Mouse (Mus musculus) neural tube, embryonic 12.5 days (tissue): ENCODE results near the gene Fam227a. TPM values are rescaled to one million over a fixed set of nuclear protein-coding genes. Genes with fewer than 3 reads are reported as not detected.

ENCODE experiments used
- ATAC-seq: fragments of 200-750 bp; cut with Nextera tagmentation; 2 replicates; pipeline ENCODE4 v1.8.0; 2017; ENCODE audit warnings: low read depth, mild to moderate bottlenecking, moderate TSS enrichment, moderate library complexity; ENCODE audit not compliant: low FRiP score
- H3K27ac ChIP-seq: fragments of 300-500 bp; sonication (generic); 2 replicates; pipeline ENCODE4 v1.5.1; 2016
- H3K27me3 ChIP-seq: fragments of 300-500 bp; sonication (generic); replicated peaks from 2 replicates; pipeline ENCODE4 v1.6.1; 2016; ENCODE audit warnings: mild to moderate bottlenecking
- H3K36me3 ChIP-seq: fragments of 300-500 bp; sonication (generic); 2 replicates; pipeline ENCODE4 v1.6.1; 2016; ENCODE audit warnings: mild to moderate bottlenecking
- H3K4me1 ChIP-seq: fragments of 300-500 bp; sonication (generic); 2 replicates; pipeline ENCODE4 v1.6.1; 2016
- H3K4me2 ChIP-seq: fragments of 300-500 bp; sonication (generic); replicated peaks from 2 replicates; pipeline ENCODE4 v1.6.1; 2016; ENCODE audit warnings: mild to moderate bottlenecking
- H3K4me3 ChIP-seq: fragments of 300-500 bp; sonication (generic); 2 replicates; pipeline ENCODE4 v1.5.1; 2016
- H3K9ac ChIP-seq: fragments of 300-500 bp; sonication (generic); 2 replicates; pipeline ENCODE4 v1.6.1; 2016; ENCODE audit warnings: mild to moderate bottlenecking
- H3K9me3 ChIP-seq: fragments of 300-500 bp; sonication (generic); 2 replicates; pipeline ENCODE4 v1.6.1; 2016; ENCODE audit warnings: mild to moderate bottlenecking
- WGBS: fragments of 180-500 bp; shearing (Covaris S2); methylation state at CpG from one replicate; pipeline ENCODE4 v1.1.7; 2016; 5-methylcytosine and 5-hydroxymethylcytosine counted together
- polyA plus RNA-seq: library from polyadenylated mRNA; unstranded; fragments of >200 nt; fragmentation: Nextera tagmentation; extraction: Ambion mirVana; gene quantifications from 2 replicates; pipeline ENCODE4 v1.2.1, GENCODE M21; 2016

The Fam227a gene
- polyA plus RNA-seq, 1 experiment from 2014 or later, result 6.0 TPM

- peaks cover 39% of the 10 kb centered on the region for H3K36me3 ChIP-seq
- no peaks in the 10 kb centered on the region for H3K27me3 ChIP-seq
- no peak overlapping the region for H3K9ac ChIP-seq
- no peak for ATAC-seq
- H3K27ac ChIP-seq, result no peak overlapping the region
- no peak overlapping the region for H3K4me3 ChIP-seq
- H3K4me2 ChIP-seq, result no peak overlapping the region
- 89% methylated on average over 12 of the region's 12 CpGs for WGBS
- no peaks in the 10 kb centered on the region for H3K9me3 ChIP-seq
- H3K4me1 ChIP-seq, result no peaks in the 10 kb centered on the region
Observed at GRCm38 (mm10) chr15:79648130-79648529, 10.6 kb downstream of the Fam227a start.

GRCm38 (mm10) chr15:79645483-79645882 lies 13.3 kb downstream of the Fam227a start:
- H3K36me3 ChIP-seq, result peaks cover 60% of the 10 kb centered on the region
- ATAC-seq, result no peak
- WGBS, result 86% methylated on average over 2 of the region's 2 CpGs

GRCm38 (mm10) chr15:79641135-79641817 lies 17.5 kb downstream of the Fam227a start:
- Histone ChIP-seq H3K27ac (no peak overlapping the region), H3K4me3 (no peak overlapping the region), H3K36me3 (peaks cover 60% of the 10 kb centered on the region), H3K27me3 (no peaks in the 10 kb centered on the region), H3K9me3 (no peaks in the 10 kb centered on the region), H3K9ac (no peak overlapping the region), H3K4me1 (no peaks in the 10 kb centered on the region), H3K4me2 (no peak overlapping the region)
- WGBS, result 83% methylated on average over 12 of the region's 12 CpGs
- ATAC-seq, result no peak

More at GRCm38 (mm10) chr15:79645483-79645882, 13.3 kb downstream of the Fam227a start:
- H3K4me2 ChIP-seq, result no peak overlapping the region
- no peaks in the 10 kb centered on the region for H3K9me3 ChIP-seq
- no peaks in the 10 kb centered on the region for H3K4me1 ChIP-seq
- no peak overlapping the region for H3K27ac ChIP-seq
- H3K9ac ChIP-seq, result no peak overlapping the region
- no peaks in the 10 kb centered on the region for H3K27me3 ChIP-seq
- no peak overlapping the region for H3K4me3 ChIP-seq

GRCm38 (mm10) chr15:79630471-79630870 lies 28.3 kb downstream of the Fam227a start:
- ATAC-seq, result no peak
- 75% methylated on average over 2 of the region's 2 CpGs for WGBS
- H3K36me3 ChIP-seq, result peaks cover 88% of the 10 kb centered on the region
- no peak overlapping the region for H3K9ac ChIP-seq
- H3K4me3 ChIP-seq, result no peak overlapping the region
- no peaks in the 10 kb centered on the region for H3K27me3 ChIP-seq
- H3K4me1 ChIP-seq, result no peaks in the 10 kb centered on the region
- no peak overlapping the region for H3K27ac ChIP-seq
- no peak overlapping the region for H3K4me2 ChIP-seq
- no peaks in the 10 kb centered on the region for H3K9me3 ChIP-seq

- H3K27ac ChIP-seq, result no peak overlapping the region
- no peaks in the 10 kb centered on the region for H3K4me1 ChIP-seq
- H3K4me2 ChIP-seq, result no peak overlapping the region
- no peaks in the 10 kb centered on the region for H3K9me3 ChIP-seq
- H3K9ac ChIP-seq, result no peak overlapping the region
- H3K27me3 ChIP-seq, result no peaks in the 10 kb centered on the region
- WGBS, result 82% methylated on average over 11 of the region's 11 CpGs
- ATAC-seq, result no peak
- H3K4me3 ChIP-seq, result no peak overlapping the region
- H3K36me3 ChIP-seq, result peaks cover 74% of the 10 kb centered on the region
Observed at GRCm38 (mm10) chr15:79619770-79620414, 38.9 kb downstream of the Fam227a start.

GRCm38 (mm10) chr15:79618456-79618855 lies 40.3 kb downstream of the Fam227a start:
- 85% methylated on average over 7 of the region's 7 CpGs for WGBS
- Histone ChIP-seq H3K4me2 (no peak overlapping the region), H3K27me3 (no peaks in the 10 kb centered on the region), H3K36me3 (peaks cover 65% of the 10 kb centered on the region), H3K9me3 (no peaks in the 10 kb centered on the region), H3K4me3 (no peak overlapping the region), H3K9ac (no peak overlapping the region), H3K27ac (no peak overlapping the region), H3K4me1 (no peaks in the 10 kb centered on the region)
- ATAC-seq, result no peak

- H3K9me3 ChIP-seq, result no peaks in the 10 kb centered on the region
- H3K4me2 ChIP-seq, result no peak overlapping the region
- no peaks in the 10 kb centered on the region for H3K4me1 ChIP-seq
- peaks cover 65% of the 10 kb centered on the region for H3K36me3 ChIP-seq
- no peak for ATAC-seq
- 79% methylated on average over 11 of the region's 11 CpGs for WGBS
- H3K9ac ChIP-seq, result no peak overlapping the region
- H3K27ac ChIP-seq, result no peak overlapping the region
- H3K27me3 ChIP-seq, result no peaks in the 10 kb centered on the region
- H3K4me3 ChIP-seq, result no peak overlapping the region
Observed at GRCm38 (mm10) chr15:79617135-79617534, 41.6 kb downstream of the Fam227a start.

GRCm38 (mm10) chr15:79616729-79617128 lies 42.0 kb downstream of the Fam227a start:
- H3K4me3 ChIP-seq, result no peak overlapping the region
- 90% methylated on average over 5 of the region's 5 CpGs for WGBS
- no peak for ATAC-seq
- no peaks in the 10 kb centered on the region for H3K9me3 ChIP-seq
- H3K27me3 ChIP-seq, result no peaks in the 10 kb centered on the region
- H3K4me2 ChIP-seq, result no peak overlapping the region
- no peak overlapping the region for H3K9ac ChIP-seq
- H3K36me3 ChIP-seq, result peaks cover 61% of the 10 kb centered on the region
- H3K27ac ChIP-seq, result no peak overlapping the region
- no peaks in the 10 kb centered on the region for H3K4me1 ChIP-seq

- Histone ChIP-seq H3K27ac (no peak overlapping the region), H3K36me3 (peaks cover 58% of the 10 kb centered on the region), H3K4me3 (no peak overlapping the region), H3K27me3 (no peaks in the 10 kb centered on the region), H3K4me1 (no peaks in the 10 kb centered on the region), H3K9ac (no peak overlapping the region), H3K9me3 (no peaks in the 10 kb centered on the region), H3K4me2 (no peak overlapping the region)
- no peak for ATAC-seq
- WGBS, result 87% methylated on average over 7 of the region's 7 CpGs
Observed at GRCm38 (mm10) chr15:79615501-79615900, 43.3 kb downstream of the Fam227a start.

- peaks cover 12% of the 10 kb centered on the region for H3K27me3 ChIP-seq
- 97% methylated on average over 2 of the region's 2 CpGs for WGBS
- no peak for ATAC-seq
Observed at GRCm38 (mm10) chr15:79609226-79609625, 49.5 kb downstream of the Fam227a start.

GRCm38 (mm10) chr15:79608214-79608613 lies 50.5 kb downstream of the Fam227a start:
- Histone ChIP-seq H3K4me1 (peaks cover 10% of the 10 kb centered on the region; the same call in 1 of the 2 replicates), H3K9ac (no peak overlapping the region), H3K27me3 (peaks cover 14% of the 10 kb centered on the region), H3K27ac (no peak overlapping the region), H3K4me2 (no peak overlapping the region), H3K36me3 (peaks cover 25% of the 10 kb centered on the region), H3K4me3 (no peak overlapping the region), H3K9me3 (no peaks in the 10 kb centered on the region)
- WGBS, result 84% methylated on average over 7 of the region's 7 CpGs
- ATAC-seq, result no peak

More at GRCm38 (mm10) chr15:79609226-79609625, 49.5 kb downstream of the Fam227a start:
- no peaks in the 10 kb centered on the region for H3K9me3 ChIP-seq
- no peak overlapping the region for H3K27ac ChIP-seq
- H3K4me1 ChIP-seq, result peaks cover 10% of the 10 kb centered on the region; the same call in 1 of the 2 replicates
- no peak overlapping the region for H3K4me2 ChIP-seq
- H3K36me3 ChIP-seq, result peaks cover 29% of the 10 kb centered on the region
- H3K4me3 ChIP-seq, result no peak overlapping the region
- no peak overlapping the region for H3K9ac ChIP-seq

- WGBS, result 58% methylated on average over 2 of the region's 2 CpGs
Observed at GRCm38 (mm10) chr15:79607757-79608156, 51.0 kb downstream of the Fam227a start.

More at GRCm38 (mm10) chr15:79607757-79608156, 51.0 kb downstream of the Fam227a start:
- no peaks in the 10 kb centered on the region for H3K9me3 ChIP-seq
- peaks cover 21% of the 10 kb centered on the region for H3K36me3 ChIP-seq
- peaks cover 10% of the 10 kb centered on the region; the same call in 1 of the 2 replicates for H3K4me1 ChIP-seq
- H3K27me3 ChIP-seq, result peaks cover 14% of the 10 kb centered on the region
- no peak overlapping the region for H3K9ac ChIP-seq
- no peak for ATAC-seq
- no peak overlapping the region for H3K27ac ChIP-seq
- H3K4me3 ChIP-seq, result no peak overlapping the region
- H3K4me2 ChIP-seq, result no peak overlapping the region
